Mouse (Mus musculus): ENCODE measurements around the gene Elof1. TPM values are rescaled to one million over a fixed set of nuclear protein-coding genes. Genes with fewer than 3 reads are reported as not detected.
A peak's percentile ranks its signal among the peaks of the same experiment; 100 is the strongest.

Gene Elof1
- polyA plus RNA-seq, 2 experiments from 2014 or later = 96.8 to 108 TPM

DNA sequence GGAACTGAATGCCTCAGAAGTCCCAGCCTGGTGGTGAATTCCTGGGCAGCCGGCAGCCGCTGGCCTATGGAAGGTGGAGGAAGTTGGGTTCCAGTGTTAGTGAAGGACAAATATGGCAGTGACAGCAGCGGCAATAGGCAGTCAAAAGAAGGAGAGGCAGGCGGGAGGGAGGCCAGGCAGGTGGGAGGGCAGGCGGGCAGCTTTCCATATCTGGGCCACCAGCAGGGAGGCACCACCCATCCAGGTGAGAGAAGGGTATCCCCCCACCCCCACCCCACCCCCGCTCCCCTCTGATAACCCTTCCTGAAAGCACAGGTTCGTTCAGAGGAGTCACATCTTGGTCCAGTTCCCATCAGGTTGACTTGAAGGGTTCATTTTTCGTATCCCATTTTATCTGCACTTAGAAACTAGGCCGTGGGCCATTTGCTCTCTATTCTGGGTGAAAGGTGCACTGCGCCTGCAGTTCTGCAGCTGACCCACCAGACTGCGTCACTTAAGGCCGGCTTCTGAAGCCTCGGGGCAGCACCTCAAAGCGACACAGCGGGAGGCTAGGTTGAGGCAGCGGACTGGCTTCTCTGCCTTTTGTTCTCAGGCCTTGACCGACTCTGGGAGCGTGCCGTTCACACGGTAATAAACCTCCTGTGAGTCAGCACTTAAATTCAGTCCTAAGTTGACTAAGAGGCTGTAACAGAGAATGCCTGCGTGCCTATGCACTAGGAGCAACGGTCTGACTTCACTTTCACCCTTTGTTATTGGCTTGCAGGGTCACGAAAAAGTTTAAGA is 20.0 kb upstream of the Elof1 start:
- no peak for ATAC-seq

DNA sequence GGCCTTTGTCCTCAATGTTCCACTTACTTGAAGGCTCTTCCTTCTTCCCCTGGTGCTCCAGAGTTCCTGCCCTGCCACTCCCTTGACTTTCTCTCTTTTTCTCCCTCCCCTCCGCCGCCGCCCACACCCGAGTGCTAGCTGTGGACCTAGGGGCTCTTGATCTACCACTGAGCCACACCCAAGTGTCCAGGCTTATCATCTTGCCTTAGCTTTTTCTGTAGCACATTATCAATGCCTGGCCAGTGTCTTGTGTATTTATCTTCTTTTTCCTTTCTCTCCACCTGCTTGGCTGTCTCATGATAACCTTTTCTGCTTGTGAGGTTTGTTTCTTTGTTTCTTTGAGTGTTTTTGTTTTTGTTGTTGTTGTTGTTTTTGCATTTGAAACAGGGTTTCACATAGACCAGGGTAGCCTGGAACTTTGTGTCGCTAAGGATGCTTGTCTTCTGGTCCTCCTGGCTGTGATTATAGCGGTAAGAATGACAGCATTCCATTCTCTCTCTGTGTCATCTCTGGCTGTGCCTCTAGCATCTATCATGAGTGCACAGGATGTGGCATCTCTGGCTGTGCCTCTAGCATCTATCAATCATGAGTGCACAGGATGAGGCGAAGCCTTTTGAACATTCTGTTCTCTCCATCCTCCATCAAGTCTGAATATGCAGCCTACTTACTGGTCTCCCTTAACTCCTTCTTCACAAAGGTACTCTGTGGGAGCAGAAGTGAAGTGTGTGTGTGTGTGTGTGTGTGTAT is 18.8 kb upstream of the Elof1 start, which contains the start of gene Acp5:
TSS of gene Acp5 (minus strand) at position 68 of the 747 bp plus-strand sequence.
- peak; percentile 84 for ATAC-seq

DNA sequence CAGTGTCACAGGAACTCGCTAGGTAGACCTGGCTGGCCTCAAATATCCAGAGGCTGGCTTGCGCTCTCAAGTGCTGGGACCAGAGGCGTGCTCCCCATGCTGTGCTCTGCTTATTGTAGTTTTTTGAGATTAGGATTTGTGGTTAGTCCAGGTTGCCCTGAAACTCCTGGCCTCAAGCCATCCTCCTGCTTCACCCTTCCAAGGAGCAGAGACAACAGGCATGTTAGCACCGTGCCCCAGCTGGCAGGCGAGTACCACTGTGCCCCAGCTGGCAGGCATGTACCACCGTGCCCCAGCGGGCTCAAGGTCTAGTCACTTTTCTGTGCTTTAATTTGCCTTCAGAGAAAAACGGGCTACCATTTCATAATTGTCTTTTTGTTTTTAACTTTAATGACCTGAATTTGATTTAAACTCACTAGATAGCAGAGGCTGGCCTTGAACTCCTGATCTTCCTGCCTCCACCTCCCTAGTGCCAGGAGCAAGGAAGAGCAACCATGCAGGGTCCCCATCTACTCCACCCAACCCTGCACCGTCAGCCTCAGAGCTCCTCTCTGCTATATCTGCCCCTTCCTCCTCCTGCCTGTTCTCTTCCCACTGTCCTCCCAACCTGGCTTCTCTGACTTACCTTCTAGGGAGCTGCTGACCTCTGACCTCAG is 18.1 kb upstream of the Elof1 start:
- ATAC-seq = no peak

DNA sequence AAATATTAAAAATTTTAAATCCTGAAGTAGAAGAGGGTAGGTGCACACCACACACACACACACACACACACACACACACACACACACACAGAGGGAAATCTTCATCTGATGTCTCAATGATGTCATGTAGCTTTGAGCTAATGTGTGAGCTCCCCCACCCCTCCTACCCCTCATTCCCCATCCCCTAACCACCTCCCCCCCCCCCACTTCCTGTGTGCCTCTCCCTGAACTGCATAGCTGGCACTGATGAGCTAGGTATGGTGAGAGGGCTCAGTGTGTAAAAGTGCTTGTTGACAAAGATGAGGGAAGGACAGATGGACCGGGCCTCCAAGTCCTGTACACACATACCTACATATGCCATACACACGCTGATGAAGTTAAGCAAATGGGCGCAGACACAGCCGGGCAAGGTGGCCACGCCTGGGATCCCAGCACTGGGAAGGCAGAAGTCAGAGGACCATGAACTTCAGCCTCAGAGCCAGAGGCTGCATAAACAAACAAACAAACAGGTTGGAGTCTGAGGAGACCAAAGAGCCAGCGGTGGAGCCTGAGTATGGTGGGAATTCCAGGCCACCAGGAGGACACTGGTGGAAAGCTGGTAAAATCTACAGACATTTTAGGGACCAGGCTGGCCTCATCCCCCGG is 17.4 kb upstream of the Elof1 start:
- peak; percentile 36 for ATAC-seq

DNA sequence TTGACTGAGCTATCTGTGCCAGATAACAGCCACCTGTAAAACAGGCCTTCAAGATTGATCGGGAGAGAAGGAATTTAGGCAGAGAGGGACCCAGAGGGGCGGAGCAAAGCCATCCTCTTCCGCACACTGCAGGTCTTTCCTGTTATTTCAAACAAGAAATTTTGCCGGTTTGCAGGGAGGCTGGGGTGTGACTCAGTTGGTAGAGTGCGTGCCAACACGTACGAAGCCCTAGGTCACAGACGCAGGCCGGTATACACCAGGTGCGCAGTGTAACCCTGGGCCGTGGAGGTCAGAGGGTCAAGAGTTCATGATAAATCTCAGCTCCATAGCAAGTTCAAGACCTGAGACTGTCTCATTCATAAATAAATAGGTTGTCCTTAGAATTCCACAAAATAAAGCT is 15.2 kb upstream of the Elof1 start:
- ATAC-seq = peak; percentile 36

DNA sequence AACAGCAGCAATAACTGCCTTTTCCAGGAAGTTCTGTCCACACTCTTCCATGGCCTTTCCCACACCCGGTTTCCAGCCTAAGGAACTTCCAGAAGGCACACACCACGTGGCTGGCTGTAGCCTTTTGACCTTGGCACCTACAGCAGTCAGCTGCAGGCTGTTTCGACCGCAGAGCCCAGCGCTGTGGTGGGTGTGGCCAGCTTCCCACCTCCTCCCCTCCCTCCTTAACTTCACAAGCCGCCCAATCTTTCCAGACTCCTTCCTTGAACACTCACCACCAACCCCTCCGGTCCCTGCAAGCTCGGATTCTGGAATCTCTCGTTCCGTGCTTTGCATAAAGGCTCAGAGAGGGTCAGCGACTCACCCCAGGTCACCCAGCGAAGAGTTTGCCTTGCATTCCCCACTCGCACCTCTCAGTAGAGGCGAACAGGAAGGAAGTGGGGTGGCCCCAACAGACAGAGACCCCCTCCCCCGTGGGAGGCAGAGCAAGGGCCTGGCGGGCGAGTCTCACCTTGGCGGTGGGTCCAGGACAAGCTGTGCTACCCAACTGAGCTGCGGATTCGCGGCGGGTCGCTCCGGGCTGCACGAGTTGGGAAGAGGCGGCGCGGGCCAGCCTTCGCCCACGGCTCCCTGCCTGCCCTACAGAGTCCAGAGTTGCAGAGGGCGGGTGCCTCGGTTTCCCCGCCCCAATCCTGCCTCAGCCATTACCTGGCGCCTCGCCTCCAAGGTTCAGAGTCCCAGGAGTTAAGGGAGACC is 14.4 kb upstream of the Elof1 start:
- ATAC-seq = peak; percentile 29

DNA sequence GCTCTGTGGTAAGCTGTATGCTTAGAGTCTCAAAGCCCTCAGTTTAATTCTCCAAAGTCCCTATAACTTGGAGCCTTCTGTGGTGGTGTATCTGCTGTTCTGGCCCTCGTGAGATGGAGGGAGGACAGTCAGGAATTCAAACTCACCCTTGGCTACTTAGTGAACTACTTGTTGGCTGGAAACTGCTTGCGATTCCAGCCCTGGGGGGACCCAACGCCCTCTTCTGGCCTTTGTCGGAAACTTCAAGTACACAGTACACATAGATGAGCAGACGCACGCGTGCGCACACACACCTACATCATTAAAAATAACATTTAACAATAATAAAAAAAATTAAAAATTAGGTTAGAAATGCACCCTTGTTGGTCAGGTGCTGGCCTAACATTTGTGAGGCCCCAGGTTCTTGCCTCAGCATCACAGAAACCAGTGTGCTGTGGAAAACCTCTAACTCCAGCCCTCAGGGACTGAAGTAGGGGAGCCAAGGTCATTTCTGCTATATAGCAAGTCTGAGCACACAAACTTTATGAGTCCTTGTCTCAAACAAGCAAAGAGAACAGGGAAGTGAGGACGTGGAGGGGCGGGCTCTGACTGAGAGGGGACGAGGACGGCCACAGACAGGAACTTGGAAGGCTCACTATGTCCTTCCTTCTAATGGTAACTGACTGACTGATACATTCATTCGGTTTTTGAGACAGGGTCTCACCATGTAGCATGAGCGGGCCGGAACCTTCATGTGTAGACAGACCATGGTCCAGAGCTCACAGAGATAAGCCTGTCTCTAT is 8.5 kb upstream of the Elof1 start:
- no peak for ATAC-seq

DNA sequence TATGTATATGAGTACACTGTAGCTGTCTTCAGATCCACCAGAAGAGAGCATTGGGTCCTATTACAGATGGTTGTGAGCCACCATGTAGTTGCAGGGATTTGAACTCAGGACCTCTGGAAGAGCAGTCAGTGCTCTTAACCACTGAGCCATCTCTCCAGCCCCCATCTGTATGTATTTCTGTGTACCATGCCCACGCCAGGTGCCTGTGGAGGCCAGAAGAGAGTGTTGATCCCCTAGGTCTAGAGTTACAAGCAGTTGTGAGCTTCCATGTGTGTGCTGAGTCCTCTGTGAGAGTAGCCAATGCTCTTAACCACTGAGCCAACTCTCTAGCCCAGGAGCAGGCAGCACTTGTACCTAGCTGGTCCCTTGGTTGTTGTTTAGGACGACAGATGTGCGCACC is 7.2 kb upstream of the Elof1 start:
- ATAC-seq = no peak

DNA sequence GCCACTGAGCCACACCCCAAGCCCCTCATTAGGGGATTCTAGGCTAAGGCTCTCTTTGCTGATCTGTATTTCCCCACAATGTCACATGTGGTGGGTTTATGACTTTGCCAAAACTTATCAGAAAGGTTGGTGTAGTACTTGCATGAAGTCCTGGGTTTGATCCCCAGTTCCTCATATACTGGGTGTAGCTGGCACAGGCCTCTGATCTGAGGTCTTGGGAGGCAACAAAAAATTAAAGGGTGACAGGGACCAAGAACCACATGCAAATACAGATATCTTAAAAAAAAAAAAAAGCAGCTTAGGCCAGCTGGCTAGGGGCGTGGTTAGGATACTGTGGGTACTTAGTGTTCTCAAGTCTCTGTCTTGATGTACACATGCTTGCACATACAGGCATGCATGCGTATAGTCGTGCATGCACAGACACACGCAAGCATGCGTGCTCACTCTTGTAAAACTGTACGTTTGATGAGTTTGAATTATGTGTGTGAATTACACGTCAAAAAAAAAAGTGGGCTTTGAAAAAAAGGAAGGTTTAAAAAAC is 6.2 kb upstream of the Elof1 start:
- peak; percentile 32 for ATAC-seq

DNA sequence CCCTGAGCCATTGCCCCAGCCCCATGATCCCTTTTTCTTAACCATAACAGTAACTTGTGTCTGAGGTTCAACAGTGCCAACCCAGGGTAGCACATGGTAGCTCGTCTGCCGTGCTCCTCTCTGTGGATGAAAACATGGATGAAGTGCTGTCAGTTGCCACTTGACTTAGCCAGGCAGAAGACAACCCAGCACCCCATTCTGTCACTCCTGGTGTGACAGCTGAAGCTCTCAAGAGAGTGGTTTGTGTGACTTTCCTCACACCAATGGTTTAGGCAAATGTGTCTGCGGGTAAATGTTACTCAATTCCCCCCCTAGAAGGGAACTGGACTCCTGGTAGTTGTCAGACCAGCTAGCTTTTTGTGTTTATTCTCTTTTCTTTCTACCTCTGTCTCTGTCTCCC is 5.0 kb upstream of the Elof1 start:
- ATAC-seq = no peak

DNA sequence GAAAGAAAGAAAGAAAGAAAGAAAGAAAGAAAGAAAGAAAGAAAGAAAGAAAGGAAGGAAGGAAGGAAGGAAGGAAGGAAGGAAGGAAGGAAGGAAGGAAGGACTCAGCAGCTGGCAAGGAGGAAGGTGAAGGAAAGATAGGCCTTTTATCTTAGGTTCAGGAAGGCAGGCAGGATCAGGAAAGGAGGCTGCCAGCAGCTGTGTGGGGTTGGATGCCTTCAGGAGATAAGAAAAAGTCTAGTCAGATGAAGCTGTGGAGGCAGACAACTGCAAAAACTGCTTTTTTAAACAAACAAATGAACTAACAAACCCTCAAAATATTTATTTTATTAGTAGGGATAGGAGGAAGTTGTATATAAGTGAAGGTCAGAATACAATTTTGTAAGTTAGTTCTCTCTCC is 4.6 kb upstream of the Elof1 start:
- ATAC-seq = no peak

DNA sequence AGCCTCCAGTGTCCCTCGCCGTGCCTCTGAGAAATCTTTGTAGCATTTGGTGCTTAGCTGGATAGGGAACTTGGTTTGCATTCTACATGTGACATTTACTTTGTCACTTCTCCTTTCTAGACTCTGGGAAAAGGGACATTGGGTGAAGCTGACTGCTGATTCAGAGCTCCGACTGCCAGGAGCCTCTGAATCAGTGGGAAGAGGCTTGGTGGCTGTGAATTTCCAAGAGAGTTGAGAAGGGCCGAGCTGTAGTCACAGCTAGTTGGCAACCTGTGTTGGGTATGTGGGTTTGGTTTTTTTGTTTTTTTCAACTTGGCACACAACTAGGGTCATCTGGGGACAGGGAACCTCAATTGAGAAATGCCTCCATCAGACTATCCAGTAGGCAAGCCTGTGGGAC is 2.6 kb upstream of the Elof1 start:
- no peak for ATAC-seq

DNA sequence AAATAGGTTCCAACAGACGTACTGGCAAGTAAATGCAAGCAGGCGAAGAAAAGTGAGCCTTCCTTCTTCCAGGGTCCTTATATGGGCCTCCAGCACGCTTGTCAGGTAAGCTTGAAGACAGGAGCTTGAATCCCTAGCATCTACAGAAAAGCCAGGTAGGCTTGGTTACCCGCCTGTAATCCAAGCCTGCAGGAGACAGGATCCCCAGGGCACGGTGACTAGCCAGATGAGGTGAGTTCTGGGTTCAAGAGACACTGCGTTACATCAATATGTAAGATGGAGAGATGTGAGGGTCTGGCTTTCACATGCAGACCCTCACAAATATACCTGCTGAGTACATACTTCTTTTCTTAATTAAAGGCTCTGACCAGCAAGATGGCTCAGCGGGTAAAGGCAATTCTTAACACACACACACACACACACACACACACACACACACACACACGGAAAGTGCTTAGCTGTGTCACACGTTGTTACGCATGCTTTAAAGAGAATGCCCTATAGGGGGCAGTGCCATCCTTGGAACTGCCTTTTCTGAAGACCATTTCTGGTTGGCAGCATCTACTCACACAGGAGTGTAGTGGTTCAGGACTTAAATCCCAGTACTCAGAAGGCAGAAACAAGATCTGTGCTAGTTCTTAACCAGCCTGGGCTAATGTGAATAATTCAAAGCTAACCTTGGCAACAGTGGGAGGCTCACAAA is 933 bp upstream of the Elof1 start:
- peak; percentile 35 for ATAC-seq

DNA sequence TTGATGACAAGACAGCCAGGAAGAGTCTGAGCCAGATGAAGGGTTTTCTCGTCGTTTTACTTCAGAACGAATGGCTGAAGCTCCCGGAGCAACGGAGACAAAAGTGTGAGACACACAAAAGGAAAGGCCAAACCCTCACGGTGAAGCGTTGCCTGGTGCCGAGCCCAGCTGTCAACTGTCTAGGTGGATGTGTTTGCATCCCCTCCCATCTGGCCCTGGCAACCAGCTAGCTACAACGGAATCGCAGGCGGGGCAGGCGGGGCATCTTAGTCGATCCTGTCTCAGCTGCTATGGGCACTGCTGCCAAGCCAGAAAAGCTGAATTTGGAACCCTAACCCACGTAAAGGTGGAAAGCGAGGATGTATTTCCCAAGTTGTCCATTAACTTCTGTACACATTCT is 886 bp downstream of the Elof1 start:
- ATAC-seq = no peak

DNA sequence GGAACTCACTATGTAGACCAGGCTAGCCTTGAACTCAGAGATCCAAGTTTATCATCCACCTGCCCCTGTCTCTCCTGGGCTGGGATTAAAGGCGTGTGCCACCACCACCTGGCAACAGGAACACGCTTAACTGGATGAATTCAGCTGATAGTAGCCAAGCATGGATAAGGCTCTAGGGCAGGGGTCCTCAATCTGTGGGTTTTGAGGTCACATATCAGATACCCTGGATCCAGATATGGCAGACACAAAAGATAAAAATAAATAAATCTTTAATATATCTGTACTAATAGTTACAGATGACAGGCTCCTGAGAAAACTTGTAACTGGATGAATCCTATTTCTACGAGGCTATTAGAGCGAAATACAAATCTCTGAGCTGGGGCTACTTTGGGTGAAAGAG is 1.3 kb downstream of the Elof1 start:
- no peak for ATAC-seq

DNA sequence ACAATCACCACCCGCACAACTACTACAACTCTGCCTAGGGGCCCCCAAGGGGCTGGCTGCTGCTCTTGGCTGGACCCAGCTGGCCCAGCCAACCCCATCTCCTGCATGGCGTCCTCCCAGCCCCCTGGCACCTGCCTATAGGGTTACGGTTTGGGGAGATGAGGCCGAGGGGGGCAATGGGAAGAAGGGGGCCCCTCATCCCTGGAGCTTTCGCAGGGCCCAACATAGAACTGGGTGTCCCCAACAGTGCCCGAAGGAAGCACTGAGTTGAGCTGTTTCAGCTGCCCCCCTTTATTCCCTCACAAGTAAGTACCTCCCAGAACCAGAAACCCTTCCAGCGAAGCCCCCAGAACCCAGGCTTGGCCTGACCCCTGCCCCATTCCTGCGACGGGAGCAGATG is 8.8 kb downstream of the Elof1 start:
- no peak for ATAC-seq

DNA sequence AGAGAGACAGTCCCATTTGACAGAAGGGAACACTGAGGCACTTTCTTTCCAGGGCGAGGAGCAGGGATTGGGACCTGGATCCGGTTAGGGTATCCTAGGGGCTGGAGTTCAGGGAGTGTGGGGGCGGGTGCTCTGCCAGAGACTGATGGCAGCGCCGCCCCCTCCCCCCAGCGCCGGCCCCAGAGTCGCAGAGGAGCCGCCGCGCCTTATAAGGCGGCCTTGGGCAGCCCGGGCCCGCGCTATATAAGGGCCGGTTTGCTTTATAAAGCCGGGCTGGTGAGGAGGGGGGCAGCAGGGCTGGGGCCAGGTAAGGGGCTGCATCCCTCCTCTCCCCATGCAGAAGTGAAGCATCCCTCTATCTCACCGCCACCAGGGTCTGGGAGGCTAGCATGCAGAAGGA is 17.1 kb downstream of the Elof1 start:
- ATAC-seq = no peak

DNA sequence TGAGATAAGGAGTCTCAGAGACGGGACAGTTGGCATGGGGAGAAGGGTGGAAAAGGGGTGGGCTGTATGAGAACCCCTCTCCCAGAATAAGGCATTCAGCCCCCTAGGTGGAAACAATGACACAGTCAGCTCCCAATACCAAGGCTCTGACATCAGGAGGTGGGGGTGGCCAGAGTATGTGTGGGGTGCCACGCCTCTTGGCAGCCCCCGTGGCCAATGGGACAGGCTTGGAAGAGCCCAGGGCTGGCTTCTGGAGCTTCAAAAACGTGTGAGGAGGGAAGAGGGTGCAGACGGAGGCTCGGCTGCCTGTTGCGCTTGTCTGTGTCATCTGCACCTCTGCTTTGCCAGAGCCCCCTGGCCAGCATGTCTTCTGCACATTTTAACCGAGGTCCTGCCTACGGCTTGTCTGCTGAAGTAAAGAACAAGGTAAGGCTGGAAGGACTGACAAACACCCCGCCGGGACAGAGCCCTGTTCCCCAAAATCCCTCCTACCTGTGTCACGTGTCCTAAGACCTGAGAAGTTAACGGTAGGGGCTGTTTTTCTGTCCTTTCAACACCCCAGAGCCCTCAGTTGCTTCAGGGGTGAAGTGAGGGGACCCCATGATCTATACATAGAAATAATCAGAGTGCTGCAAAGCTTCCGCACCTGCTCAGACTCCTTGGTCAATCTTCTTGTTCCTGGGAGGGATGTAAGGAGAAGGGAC is 17.8 kb downstream of the Elof1 start, which contains the start of gene Cnn1:
TSS of gene Cnn1 (plus strand) at position 224 of the 704 bp plus-strand sequence.
- no peak for ATAC-seq

DNA sequence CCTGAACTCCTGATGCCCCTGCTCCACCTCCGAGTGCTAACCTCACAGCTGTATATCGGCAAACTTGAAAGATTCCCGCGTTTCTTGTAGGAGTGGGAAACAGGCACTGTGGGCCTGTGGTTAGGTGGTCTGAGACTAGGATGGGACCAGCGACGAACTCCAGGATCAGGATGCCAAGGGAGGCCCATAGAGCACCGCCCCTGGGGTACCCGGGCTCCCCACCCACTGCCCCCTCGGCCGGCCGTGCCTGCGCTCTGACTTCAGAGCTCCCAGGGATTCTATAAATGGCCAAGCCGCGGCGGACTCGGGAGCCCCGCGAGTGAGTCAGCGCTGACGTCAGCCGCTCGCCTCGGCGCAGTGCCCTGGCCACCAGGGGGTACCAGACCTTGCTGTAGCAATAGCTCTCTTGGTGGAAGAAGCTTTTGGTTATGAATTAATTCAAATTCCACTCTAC is 21.1 kb downstream of the Elof1 start:
- ATAC-seq = peak; percentile 92

DNA sequence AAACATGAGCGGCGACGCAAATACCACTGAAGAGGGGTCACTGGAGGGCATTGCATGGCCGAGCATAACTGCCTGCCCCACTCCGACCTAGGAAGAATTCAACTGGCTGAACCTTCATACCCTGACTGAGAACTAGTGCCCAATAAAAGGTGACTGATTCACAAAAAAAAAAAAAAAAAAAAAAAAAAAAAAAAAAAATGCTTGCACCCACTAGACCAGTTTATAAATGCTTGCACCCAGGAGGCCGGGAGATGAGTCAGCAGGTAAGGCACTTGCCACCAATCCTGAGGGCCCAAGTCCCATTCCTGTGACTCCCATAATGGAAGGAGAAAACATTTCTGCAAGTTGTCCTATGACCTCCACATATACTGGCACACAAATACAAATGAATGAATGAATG is 24.2 kb downstream of the Elof1 start:
- no peak for ATAC-seq

Data from activated CD4-positive, CD25-positive, alpha-beta regulatory T cell, adult 4 months (primary cell).